Mouse (Mus musculus): ENCODE measurements at regions not wholly inside any gene's neighbourhood (a gene's known extent, or its start where the extent isn't known, plus 50 kb on each side); places are given as distances from the start of the nearest gene placed in this dataset.

DNA sequence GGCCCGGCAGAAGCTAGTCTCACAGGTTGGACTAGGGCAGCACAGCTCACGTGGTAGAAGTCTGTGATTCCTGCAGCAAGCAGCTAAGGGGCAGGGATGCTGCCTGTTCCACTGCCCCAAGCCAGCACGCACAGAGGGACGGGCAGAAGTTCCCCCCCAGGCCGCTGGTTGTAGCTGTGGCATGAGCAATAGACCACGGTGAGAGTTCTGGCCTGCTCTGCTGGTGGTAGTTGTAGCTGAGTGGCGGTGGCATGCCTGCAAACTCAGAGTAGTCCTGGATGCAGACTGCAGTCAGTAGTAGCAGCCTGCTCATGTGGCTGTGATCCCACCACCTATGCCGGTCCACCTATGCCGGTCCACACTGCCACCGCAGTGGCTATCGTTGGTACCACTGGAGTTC is 71.5 kb upstream of the Rpl39l start:
- intact Hi-C loops (cut with DNase I): no loop called here
- no peak for DNase-seq (ENCODE audit: low spot score)

DNA sequence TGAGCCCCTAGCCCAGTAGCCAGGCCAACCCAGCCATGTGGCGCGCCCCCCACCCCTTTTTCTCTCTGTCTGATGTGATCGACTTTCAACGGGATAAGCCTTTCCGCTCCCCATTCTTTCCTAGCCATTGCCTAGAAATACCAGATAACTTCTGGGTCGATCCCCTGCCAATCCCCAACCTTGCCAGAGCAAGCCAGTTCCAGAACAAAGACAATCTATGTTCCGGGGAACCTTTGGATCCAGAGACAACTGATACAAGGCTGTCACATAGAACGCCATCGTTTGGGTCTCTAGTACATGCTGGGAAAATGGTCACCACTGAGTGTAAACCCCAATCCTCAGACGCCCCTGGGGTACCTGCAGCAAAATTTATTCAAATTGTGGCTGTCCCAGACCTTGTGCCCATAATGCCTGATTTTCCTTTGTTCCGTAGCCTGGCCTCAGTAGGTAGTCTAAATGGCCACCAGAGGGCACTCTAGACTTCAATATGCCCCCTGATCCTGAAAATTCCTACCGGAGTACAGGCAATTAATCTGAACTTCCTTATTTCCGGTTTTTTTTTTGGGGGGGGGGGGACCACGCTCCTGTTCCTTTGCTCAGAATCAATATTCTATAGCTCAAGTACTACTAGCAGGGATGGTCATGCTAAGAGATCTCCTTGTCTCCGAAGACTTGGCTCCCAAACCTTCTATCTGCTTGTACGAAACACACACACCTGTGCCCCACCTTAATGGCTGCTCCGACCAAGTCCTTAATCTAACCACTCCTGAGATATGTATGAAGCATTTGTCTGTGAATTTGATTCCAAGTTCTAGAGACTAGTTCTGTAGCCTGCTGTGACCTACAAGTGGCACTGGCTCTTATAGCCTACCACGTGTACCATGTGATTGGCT is 81.3 kb upstream of the Rpl39l start:
- intact Hi-C loops (cut with DNase I): loop anchor here (5.0 kb wide), 2 partner anchors 309 to 434 kb away; partner anchors contain the start of gene Tekt5
- DNase-seq (ENCODE audit: low spot score): no peak

GRCm38 (mm10) chr16:10086341-10086740 is 83.7 kb upstream of the Rpl39l start:
- no peak for DNase-seq (ENCODE audit: low spot score)
- intact Hi-C loops (cut with DNase I): loop anchor here (5.0 kb wide), 2 partner anchors 311 to 436 kb away; partner anchors contain the start of gene Tekt5

DNA sequence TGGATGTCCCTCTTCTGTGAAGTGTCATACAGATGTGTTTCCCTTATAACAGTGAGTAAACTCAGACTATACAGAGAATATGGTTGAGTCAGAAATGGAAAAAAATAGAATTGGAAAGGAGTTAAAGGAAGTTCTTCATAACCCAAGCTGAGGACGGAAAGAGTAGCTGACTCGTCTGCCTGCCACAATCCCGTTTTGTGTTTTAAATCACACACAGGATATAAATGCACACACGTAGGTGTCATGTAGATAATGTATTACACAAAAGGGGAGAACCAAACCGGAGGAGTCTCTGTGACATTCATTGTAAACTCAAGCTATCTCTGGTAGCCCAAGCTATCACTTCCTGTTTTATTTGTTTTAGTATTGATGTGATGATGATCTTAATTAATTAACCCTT is 84.6 kb upstream of the Rpl39l start:
- intact Hi-C loops (cut with DNase I): loop anchor here (5.0 kb wide), 2 partner anchors 312 to 437 kb away; partner anchors contain the start of gene Tekt5
- no peak for DNase-seq (ENCODE audit: low spot score)

DNA sequence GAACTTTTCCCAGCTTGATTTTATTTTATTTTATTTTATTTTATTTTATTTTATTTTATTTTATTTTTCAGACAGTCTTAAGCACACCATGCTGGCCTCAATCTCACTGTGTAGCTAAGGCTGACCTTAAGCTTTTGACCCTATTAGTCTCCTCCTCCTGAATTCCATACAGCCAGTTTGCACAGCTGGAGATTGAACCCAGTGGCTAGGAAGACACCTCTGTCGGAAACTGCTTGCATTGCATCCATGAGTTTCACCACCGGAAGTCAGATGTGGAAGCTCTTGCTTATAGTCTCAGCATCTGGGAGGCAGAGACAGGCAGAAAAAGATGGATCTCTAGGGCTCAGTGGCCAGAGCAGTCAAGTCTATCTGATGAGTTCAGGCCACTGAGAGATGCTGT is 86.4 kb upstream of the Grin2a start:
- intact Hi-C loops (cut with DNase I): no loop called here

GRCm38 (mm10) chr16:10080121-10080679 is 84.8 kb upstream of the Grin2a start:
- no peak for DNase-seq (ENCODE audit: low spot score)
- intact Hi-C loops (cut with DNase I): no loop called here

More for the DNA sequence above, 86.4 kb upstream of the Grin2a start:
- DNase-seq (ENCODE audit: low spot score): no peak

DNA sequence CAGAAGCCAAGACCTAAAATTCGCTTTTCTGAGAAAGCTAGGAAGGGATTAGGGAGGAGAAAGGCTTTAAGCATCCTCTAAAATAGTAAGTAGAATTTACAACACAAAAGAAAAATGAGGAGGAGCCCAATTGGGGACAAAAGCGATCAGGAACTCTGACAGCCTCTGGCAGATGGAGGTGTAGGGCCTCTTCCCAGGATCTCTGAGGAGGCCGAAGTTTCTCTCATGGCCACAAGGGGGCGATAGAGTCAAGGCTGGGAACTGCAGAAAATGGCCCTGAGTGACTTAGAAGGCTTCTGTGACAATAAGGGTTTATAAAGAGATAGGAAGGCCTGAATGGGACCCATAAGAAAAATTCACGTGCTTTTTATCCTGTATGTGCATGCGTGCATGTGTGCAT is 77.8 kb upstream of the Grin2a start:
- no peak for DNase-seq (ENCODE audit: low spot score)
- intact Hi-C loops (cut with DNase I): no loop called here

DNA sequence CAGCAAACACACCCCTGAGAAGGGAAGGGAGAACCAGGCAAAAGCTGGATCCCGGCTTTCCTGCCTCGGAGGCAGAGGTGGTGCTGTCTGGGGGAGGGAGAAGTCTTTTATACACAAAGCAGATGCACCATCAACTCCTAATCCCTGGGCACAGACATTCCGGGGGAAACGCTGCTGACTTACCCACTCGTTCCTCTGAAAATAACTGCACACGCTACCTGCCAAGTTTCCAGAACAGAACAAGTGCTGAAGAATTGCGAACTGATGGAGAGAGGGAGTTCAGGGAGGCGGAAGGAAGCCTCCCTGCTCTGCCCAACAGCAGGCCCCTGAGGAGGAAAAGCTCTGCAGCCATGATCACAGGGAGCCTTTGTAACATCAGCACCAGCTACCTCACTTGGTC is 68.1 kb upstream of the Grin2a start:
- intact Hi-C loops (cut with DNase I): no loop called here
- no peak for DNase-seq (ENCODE audit: low spot score)

- intact Hi-C loops (cut with DNase I): no loop called here
- no peak for DNase-seq (ENCODE audit: low spot score)
Measured at GRCm38 (mm10) chr16:10058094-10058493, 62.7 kb upstream of the Grin2a start.
